Mouse (Mus musculus) CH12.LX (cell line): ENCODE data around the gene Rbms1.

Experiments used
- E2F4 ChIP-seq: IDR thresholded peaks from 2 replicates; pipeline ENCODE4 v1.6.1; 2011; ENCODE audit warnings: low read depth, low read length, improper control_type of control experiment; ENCODE audit not compliant: insufficient replicate concordance
- MXI1 ChIP-seq: IDR thresholded peaks from 2 replicates; pipeline ENCODE4 v1.6.1; 2011; ENCODE audit warnings: mild to moderate bottlenecking, low read depth, low read length, improper control_type of control experiment
- MYC ChIP-seq: IDR thresholded peaks from 2 replicates; pipeline ENCODE4 v1.6.1; 2011; ENCODE audit warnings: low read depth, mild to moderate bottlenecking, improper control_type of control experiment, low read length
- NRF1 ChIP-seq: IDR thresholded peaks from 2 replicates; pipeline ENCODE4 v1.6.1; 2014; ENCODE audit warnings: low read depth, mild to moderate bottlenecking, inconsistent platforms, low read length, improper control_type of control experiment, moderate library complexity
- POLR2A ChIP-seq: IDR thresholded peaks from 2 replicates; pipeline ENCODE4 v1.6.1; 2011; ENCODE audit warnings: low read depth, mild to moderate bottlenecking, improper control_type of control experiment, low read length
- RCOR1 ChIP-seq: conservative IDR thresholded peaks from 2 replicates; pipeline ENCODE4 v1.6.1; 2012; ENCODE audit warnings: low read depth, mild to moderate bottlenecking, inconsistent platforms, low read length, improper control_type of control experiment
- TCF12 ChIP-seq: IDR thresholded peaks from 2 replicates; pipeline ENCODE4 v1.6.1; 2014; ENCODE audit warnings: low read depth, mild to moderate bottlenecking, inconsistent platforms, low read length, improper control_type of control experiment
- USF1 ChIP-seq: IDR thresholded peaks from 2 replicates; pipeline ENCODE4 v1.6.1; 2014; ENCODE audit warnings: low read depth, mild to moderate bottlenecking, inconsistent platforms, low read length, improper control_type of control experiment
- USF2 ChIP-seq: conservative IDR thresholded peaks from 2 replicates; pipeline ENCODE4 v1.6.1; 2011; ENCODE audit warnings: low read depth, low read length, improper control_type of control experiment

GRCm38 (mm10) chr2:60879966-60880788 is 82.8 kb downstream of the Rbms1 start:
- TF ChIP-seq MYC (no peak), USF1 (no peak), MXI1 (0 out of 2 replicates have a peak, but pooled peaks have one; percentile 19), POLR2A (no peak), NRF1 (no peak), E2F4 (no peak), RCOR1 (no peak), TCF12 (no peak), USF2 (no peak)
